Mouse (Mus musculus) brain, embryonic 14.5 days (tissue): ENCODE measurements around the gene Pitpnc1. TPM values are rescaled to one million over a fixed set of nuclear protein-coding genes. Genes with fewer than 3 reads are reported as not detected.

Experiments used
- DNase-seq: peaks from one replicate; pipeline ENCODE4 v3.0.0-alpha.2; 2011; ENCODE audit warnings: low read depth
- CTCF ChIP-seq: fragments of 200-500 bp; IDR thresholded peaks from 2 replicates; pipeline ENCODE4 v1.5.1; 2012; ENCODE audit warnings: inconsistent platforms, mild to moderate bottlenecking, moderate library complexity, borderline replicate concordance; ENCODE audit not compliant: insufficient read depth, insufficient read length; ENCODE audit errors: extremely low read depth
- POLR2A ChIP-seq: fragments of 200-500 bp; IDR thresholded peaks from 2 replicates; pipeline ENCODE4 v1.6.1; 2012; ENCODE audit warnings: mild to moderate bottlenecking, inconsistent platforms, borderline replicate concordance; ENCODE audit not compliant: poor library complexity, insufficient read depth, insufficient read length, severe bottlenecking; ENCODE audit errors: extremely low read depth
- polyA plus RNA-seq: library from polyadenylated mRNA; depleted of rRNA; stranded (reverse); fragments of >200 nt; gene quantifications from 2 replicates; pipeline ENCODE4 v1.2.3, GENCODE M21; 2012

Pitpnc1 gene
- polyA plus RNA-seq, 1 experiment = 30.2 TPM

GRCm38 (mm10) chr11:107226431-107226830 lies 244.1 kb downstream of the Pitpnc1 start:
- TF ChIP-seq CTCF = no peak
- TF ChIP-seq POLR2A = no peak
- DNase-seq = no peak

GRCm38 (mm10) chr11:107226013-107226412 lies 244.5 kb downstream of the Pitpnc1 start:
- TF ChIP-seq CTCF (no peak), POLR2A (no peak)
- no peak for DNase-seq

- no peak for DNase-seq
- TF ChIP-seq CTCF (no peak), POLR2A (no peak)
Observed at GRCm38 (mm10) chr11:107225301-107225700, 245.2 kb downstream of the Pitpnc1 start.

- no peak for DNase-seq
- TF ChIP-seq POLR2A = no peak
- no peak for TF ChIP-seq CTCF
Observed at GRCm38 (mm10) chr11:107223667-107224214, 246.8 kb downstream of the Pitpnc1 start.

DNA sequence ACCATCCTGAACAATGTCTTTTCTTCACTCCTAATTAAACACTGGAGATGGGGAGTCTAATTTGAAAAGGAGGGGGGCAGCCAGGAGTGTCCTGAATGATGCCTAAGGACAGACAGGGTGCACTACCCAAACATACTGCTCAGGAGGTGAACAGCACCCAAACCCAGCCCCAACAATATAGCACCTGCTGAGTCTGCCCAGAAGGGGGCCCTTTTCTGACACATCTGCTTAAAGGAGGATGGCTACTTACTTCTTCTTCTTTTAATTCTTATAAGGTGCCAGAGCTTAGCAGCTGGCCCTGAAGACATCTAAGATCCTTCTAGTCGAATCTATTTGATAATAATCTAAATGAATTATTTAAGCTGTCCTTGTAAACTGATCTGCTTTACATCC lies 247.3 kb downstream of the Pitpnc1 start:
- TF ChIP-seq POLR2A = no peak
- TF ChIP-seq CTCF = no peak
- DNase-seq = no peak

DNA sequence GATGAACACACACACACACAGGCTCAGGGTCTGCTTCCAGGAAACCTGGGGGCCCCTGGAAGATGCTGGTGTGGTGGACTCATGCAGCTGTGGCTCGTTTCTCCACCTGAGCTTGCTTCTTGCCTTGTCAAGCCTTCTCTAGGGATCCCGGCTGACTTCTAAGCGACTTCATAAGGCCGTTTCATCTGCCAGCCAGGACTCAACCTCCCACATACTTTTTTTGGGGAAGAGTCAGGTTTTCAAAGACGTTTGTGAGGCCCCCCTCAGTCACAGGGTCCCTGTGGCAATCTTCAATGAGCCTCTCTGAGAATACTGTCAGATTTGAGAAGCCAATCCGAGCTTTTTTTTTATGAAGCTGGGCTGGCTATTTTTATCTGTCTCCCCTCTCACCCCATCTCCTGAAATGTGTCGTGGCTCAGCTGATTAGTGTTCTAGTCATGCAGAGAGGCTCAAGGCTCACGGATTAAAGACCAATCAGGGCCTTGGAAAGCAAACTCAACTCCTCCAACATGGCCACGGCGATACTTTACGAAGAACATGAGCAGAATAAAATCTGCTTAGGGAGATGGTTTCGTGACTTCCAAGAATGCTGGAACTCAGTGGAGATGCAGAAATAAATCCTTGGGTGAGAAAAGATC lies 247.8 kb downstream of the Pitpnc1 start:
- peak; percentile 71 for DNase-seq
- no peak for TF ChIP-seq POLR2A
- TF ChIP-seq CTCF = no peak

DNA sequence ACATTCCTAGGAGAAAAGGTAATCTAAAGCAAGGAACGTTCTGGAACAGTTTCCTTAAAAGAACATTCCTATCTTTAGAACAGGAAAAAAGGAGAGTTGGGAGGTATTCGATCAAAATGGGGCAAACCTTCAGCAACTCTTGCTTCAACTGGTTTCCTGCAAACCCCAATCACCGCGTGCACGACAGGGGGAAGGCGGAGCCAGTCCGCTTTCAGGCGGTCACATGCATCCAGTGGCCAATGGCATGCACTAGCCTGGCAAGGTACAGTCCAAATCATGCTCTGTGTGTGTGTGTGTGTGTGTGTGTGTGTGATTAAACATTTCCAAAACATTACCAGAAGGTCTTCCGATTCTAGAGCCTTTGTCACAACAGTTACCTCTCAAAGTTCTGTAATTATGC lies 255.4 kb downstream of the Pitpnc1 start:
- TF ChIP-seq POLR2A (no peak), CTCF (no peak)
- no peak for DNase-seq

DNA sequence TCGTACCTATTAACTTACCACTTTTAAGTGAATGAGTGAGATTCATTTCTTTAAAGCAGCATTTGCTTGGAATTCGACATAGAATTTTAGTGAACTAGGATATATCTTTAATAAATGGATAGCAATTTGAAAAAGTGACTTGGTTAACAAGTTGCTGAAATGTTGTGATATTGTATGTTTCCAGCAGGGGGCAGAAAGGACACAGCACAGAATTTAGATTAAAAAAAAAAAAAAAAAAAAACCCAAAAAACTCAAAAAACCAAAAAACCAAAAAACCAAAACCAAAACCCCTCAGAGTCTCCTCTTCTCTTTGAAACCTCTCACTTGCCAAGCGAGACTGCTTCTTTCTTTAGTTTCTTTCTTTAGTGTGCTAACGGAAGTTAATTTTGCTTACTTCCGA lies 256.8 kb downstream of the Pitpnc1 start:
- peak; percentile 90 for DNase-seq
- no peak for TF ChIP-seq POLR2A
- no peak for TF ChIP-seq CTCF

- DNase-seq = peak; percentile 30
- no peak for TF ChIP-seq CTCF
- no peak for TF ChIP-seq POLR2A
Observed at GRCm38 (mm10) chr11:107209818-107210217, 260.7 kb downstream of the Pitpnc1 start.

GRCm38 (mm10) chr11:107201773-107202172 lies 268.7 kb downstream of the Pitpnc1 start:
- DNase-seq = no peak
- no peak for TF ChIP-seq POLR2A
- TF ChIP-seq CTCF = no peak

GRCm38 (mm10) chr11:107199281-107199680 lies 271.2 kb downstream of the Pitpnc1 start:
- DNase-seq = no peak
- TF ChIP-seq POLR2A = no peak
- no peak for TF ChIP-seq CTCF

DNA sequence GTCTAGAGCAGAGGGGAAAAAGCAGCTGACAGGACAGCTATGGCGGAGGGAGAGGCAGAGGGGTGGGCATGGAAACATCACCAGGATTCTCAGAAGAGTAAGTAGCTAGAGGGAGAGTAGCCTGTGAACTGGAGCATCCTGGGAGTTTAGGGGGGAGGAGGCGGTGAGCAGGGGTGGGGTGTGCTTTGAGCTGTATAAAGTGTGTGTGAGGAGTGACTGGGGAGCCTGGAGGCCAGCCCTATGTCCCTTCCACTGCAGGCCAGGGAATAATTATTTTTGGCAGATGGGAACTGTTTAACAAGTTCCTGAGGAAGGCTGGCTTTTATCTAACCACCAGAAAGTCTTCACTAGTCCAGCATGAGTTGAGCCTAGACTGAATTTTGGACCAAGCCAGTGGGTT lies 275.2 kb downstream of the Pitpnc1 start:
- no peak for TF ChIP-seq CTCF
- no peak for TF ChIP-seq POLR2A
- DNase-seq = no peak

- TF ChIP-seq POLR2A = no peak
- TF ChIP-seq CTCF = no peak
- peak; percentile 85 for DNase-seq
Observed at GRCm38 (mm10) chr11:107190376-107190775, 280.1 kb downstream of the Pitpnc1 start.
